Mouse (Mus musculus) limb, embryonic 15.5 days (tissue): ENCODE results near the gene Col4a2. TPM values are rescaled to one million over a fixed set of nuclear protein-coding genes. Genes with fewer than 3 reads are reported as not detected.

ENCODE experiments used
- ATAC-seq: fragments of 200-750 bp; cut with Nextera tagmentation; 2 replicates; pipeline ENCODE4 v1.8.0; 2017; ENCODE audit warnings: low read depth, moderate TSS enrichment; ENCODE audit not compliant: insufficient number of reproducible peaks, low FRiP score, low TSS enrichment
- H3K27ac ChIP-seq: fragments of 300-500 bp; sonication (generic); 2 replicates; pipeline ENCODE4 v1.5.1; 2015; ENCODE audit warnings: moderate library complexity, mild to moderate bottlenecking, inconsistent platforms
- H3K27me3 ChIP-seq: fragments of 300-500 bp; sonication (generic); 2 replicates; pipeline ENCODE4 v1.6.1; 2015; ENCODE audit warnings: inconsistent platforms
- H3K36me3 ChIP-seq: fragments of 300-500 bp; sonication (generic); 2 replicates; pipeline ENCODE4 v1.6.1; 2015; ENCODE audit warnings: inconsistent platforms
- H3K4me1 ChIP-seq: fragments of 300-500 bp; sonication (generic); 2 replicates; pipeline ENCODE4 v1.6.1; 2015; ENCODE audit warnings: inconsistent platforms
- H3K4me2 ChIP-seq: fragments of 300-500 bp; sonication (generic); 2 replicates; pipeline ENCODE4 v1.6.1; 2015; ENCODE audit warnings: mild to moderate bottlenecking, inconsistent platforms
- H3K4me3 ChIP-seq: fragments of 300-500 bp; sonication (generic); 2 replicates; pipeline ENCODE4 v1.5.1; 2015; ENCODE audit warnings: mild to moderate bottlenecking, inconsistent platforms
- H3K9ac ChIP-seq: fragments of 300-500 bp; sonication (generic); 2 replicates; pipeline ENCODE4 v1.6.1; 2015; ENCODE audit warnings: inconsistent platforms
- H3K9me3 ChIP-seq: fragments of 300-500 bp; sonication (generic); 2 replicates; pipeline ENCODE4 v1.6.1; 2016; ENCODE audit warnings: inconsistent platforms
- WGBS: fragments of 180-500 bp; shearing (Covaris S2); methylation state at CpG from one replicate; pipeline ENCODE4 v1.1.7; 2015; 5-methylcytosine and 5-hydroxymethylcytosine counted together
- polyA plus RNA-seq: library from polyadenylated mRNA; unstranded; fragments of >200 nt; fragmentation: Nextera tagmentation; extraction: Ambion mirVana; gene quantifications from 2 replicates; pipeline ENCODE4 v1.2.1, GENCODE M21; 2015

The Col4a2 gene
- polyA plus RNA-seq, 1 experiment from 2014 or later: 77.4 TPM

DNA sequence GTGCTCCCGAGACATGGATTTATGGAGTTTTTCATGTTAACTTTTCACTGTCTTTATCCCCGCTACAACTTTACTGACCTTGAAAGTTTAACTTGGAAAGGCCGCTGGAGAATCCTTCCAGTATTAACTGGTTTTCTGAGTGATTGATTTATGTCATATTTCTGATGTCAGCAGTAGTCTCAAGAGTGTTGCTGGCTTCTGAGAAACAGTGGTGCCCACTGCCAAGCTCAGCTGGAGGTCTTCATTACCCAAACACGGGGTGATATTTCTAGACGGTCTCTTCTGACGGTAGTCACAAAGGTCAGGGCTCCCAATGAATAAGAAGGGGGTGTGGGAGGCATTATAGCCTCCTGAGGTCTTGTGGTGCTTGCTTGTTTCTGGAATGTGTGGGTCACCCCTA, 21.1 kb downstream of the Col4a2 start:
- Histone ChIP-seq H3K36me3 (no peaks in the 10 kb centered on the region), H3K4me3 (no peak overlapping the region), H3K4me1 (0 out of 2 replicates have a peak, but pooled peaks cover 5% of the 10 kb centered on the region), H3K9ac (no peak overlapping the region), H3K27ac (no peak overlapping the region), H3K9me3 (no peaks in the 10 kb centered on the region), H3K27me3 (no peaks in the 10 kb centered on the region), H3K4me2 (no peak overlapping the region)
- no peak for ATAC-seq
- 78% methylated on average over 6 of the region's 6 CpGs for WGBS

DNA sequence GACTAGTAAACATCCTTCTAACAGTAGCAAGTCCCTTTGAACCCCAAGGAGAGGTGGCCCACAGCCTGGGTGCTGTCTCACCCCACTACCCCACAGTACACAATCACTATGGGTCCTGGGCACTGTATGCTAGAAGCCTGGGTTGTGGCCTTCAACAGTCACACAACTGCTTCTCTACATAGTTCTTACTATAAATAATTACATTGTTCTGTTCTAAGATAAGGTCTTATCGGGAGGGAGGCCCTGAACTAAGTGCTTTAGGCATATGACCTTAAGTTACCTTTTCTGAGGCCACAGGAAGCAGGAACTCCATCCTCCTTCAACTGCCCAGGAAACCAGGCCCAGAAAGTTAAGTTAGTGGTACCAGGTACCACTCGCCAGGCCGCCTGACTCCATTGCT, 21.9 kb downstream of the Col4a2 start:
- Histone ChIP-seq H3K27me3 (no peaks in the 10 kb centered on the region), H3K4me3 (no peak overlapping the region), H3K4me2 (no peak overlapping the region), H3K4me1 (0 out of 2 replicates have a peak, but pooled peaks cover 5% of the 10 kb centered on the region), H3K36me3 (no peaks in the 10 kb centered on the region), H3K9me3 (no peaks in the 10 kb centered on the region), H3K9ac (no peak overlapping the region), H3K27ac (no peak overlapping the region)
- 81% methylated on average over 3 of the region's 3 CpGs for WGBS
- no peak for ATAC-seq

DNA sequence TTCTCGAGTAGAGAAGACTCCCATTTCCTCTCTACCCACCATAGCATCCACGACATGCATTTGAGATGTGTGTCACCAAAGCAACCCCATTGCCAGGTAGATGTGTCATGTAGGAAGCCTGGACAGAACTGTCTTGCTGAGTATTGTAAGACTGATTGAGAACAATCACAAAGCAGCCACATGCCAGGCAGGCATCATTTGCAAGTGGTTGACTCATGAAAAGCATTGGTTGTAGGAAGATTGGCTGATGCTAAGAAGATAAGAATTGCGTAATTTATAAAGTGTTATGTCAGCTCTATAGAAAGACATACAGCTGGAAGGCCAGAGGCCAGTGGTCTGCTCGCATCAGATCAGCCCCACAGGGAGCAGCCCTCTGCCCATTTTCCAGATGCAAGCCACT, 22.6 kb downstream of the Col4a2 start:
- ATAC-seq: no peak
- H3K36me3 ChIP-seq: no peaks in the 10 kb centered on the region
- H3K4me1 ChIP-seq: 0 out of 2 replicates have a peak, but pooled peaks cover 5% of the 10 kb centered on the region

DNA sequence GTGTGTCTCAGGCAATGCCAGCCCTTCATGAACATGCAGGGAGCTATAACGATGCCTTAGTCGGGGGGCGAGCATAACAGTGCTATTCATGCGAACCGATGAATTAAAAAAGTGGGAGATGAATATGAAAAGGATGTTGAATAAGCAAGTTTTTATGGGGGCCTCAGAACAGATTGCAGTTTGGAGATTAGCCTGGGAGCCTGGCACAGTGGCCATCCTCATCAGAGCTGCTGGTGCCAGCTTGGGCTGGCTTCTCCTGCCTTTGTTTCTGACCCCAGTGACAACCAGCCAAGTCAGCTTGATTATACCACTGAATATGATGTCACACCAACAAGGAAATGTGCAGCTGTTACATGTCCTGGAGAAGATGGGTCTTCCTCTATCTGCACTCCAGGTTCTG, 23.7 kb downstream of the Col4a2 start:
- Histone ChIP-seq H3K27ac (no peak overlapping the region), H3K27me3 (no peaks in the 10 kb centered on the region), H3K9me3 (no peaks in the 10 kb centered on the region), H3K4me3 (no peak overlapping the region), H3K9ac (no peak overlapping the region), H3K4me1 (0 out of 2 replicates have a peak, but pooled peaks cover 8% of the 10 kb centered on the region), H3K36me3 (no peaks in the 10 kb centered on the region), H3K4me2 (no peak overlapping the region)
- 72% methylated on average over 5 of the region's 5 CpGs for WGBS
- ATAC-seq: no peak

More for the DNA sequence above, 22.6 kb downstream of the Col4a2 start:
- 85% methylated on average over 4 of the region's 4 CpGs for WGBS
- Histone ChIP-seq H3K27ac (no peak overlapping the region), H3K9ac (no peak overlapping the region), H3K9me3 (no peaks in the 10 kb centered on the region), H3K27me3 (no peaks in the 10 kb centered on the region), H3K4me2 (no peak overlapping the region), H3K4me3 (no peak overlapping the region)

DNA sequence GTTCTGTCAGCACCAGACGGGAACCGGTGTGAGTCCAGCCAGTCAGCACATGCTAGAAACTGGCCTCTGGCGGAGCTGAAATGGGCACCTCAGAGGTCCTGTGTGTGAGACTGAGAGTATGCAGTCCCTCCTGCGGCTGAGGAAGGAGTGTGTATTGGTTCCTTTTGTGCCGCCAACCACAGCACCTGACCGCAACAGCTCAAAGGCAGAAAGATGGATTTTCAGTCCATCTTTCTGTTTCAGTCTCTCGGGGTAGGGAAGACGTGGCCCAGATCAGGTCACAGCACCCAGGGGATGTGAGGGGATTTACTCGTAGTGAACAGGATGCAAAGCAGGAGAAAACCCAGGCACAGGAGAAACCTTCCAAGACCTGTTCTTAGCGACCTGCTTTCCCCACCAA, 25.0 kb downstream of the Col4a2 start:
- H3K9ac ChIP-seq: no peak overlapping the region
- ATAC-seq: no peak

DNA sequence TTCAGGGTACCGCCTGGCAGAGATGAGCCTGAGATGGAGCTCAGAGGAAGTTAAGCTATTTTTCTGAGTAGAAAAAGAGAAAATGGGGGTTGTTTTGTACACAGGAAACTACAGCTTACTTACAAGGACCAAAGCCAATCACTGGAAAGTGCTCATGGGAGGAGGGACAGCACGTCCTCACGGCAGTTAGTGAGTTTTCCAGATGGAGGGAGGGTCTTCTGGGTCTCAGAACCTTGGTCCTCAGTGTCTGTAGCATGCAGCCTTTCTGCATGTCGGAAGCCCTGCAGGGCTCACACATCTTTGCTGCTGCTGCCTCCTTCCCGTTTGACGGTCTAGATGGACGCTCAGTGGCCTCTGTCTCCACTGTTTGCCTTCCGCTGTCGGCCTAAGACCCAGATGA, 25.9 kb downstream of the Col4a2 start:
- Histone ChIP-seq H3K4me1 (peaks cover 18% of the 10 kb centered on the region), H3K27ac (no peak overlapping the region), H3K4me3 (no peak overlapping the region), H3K27me3 (no peaks in the 10 kb centered on the region), H3K9me3 (no peaks in the 10 kb centered on the region), H3K4me2 (no peak overlapping the region), H3K36me3 (no peaks in the 10 kb centered on the region), H3K9ac (no peak overlapping the region)
- WGBS: 87% methylated on average over 9 of the region's 9 CpGs
- no peak for ATAC-seq

More for the DNA sequence above, 25.0 kb downstream of the Col4a2 start:
- Histone ChIP-seq H3K4me1 (peaks cover 10% of the 10 kb centered on the region), H3K4me3 (no peak overlapping the region), H3K36me3 (no peaks in the 10 kb centered on the region), H3K9me3 (no peaks in the 10 kb centered on the region), H3K4me2 (no peak overlapping the region), H3K27me3 (no peaks in the 10 kb centered on the region), H3K27ac (no peak overlapping the region)
- 81% methylated on average over 10 of the region's 10 CpGs for WGBS

DNA sequence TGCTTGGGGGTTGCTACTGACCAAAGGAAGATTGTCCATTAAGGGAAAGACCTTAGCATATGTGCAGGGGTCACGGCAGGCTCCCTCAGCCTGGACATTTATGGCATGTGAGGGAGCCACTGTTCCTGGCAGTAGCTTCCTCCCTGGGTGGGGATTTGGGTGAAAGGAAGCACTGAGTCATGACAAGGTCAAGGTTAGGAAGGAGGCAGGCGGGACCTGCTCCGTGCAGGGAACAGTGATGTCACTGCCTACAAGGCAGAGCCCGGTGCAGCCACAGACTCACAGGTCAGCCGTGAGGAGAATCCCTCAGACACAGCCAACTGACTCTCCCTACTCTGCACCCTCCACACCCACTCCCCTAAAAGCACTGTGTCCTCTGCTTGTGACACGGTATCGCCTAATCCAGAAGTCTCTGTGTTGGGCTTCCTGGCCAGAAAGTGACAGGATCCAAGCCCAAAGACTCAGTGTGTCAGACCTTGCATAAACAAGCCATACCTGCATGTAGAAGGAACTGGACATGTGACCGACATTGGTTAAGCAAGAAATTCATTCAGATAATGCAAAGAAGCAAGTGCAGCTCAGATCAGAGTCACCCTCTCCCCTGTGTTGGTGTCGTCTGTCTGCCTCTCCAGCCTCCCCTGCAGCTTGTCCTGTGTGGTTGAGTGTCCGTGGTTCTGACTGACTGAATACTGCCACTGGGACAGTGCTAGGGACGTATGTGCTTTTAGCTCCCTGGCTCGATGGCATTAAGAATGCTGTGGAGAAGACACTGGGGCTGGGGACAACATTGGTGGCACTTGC, 27.9 kb downstream of the Col4a2 start:
- peak; percentile 17; the same call in 1 of the 2 replicates for ATAC-seq
- Histone ChIP-seq H3K4me1 (peaks cover 24% of the 10 kb centered on the region), H3K36me3 (no peaks in the 10 kb centered on the region), H3K4me3 (no peak overlapping the region), H3K9ac (no peak overlapping the region), H3K4me2 (no peak overlapping the region), H3K27ac (no peak overlapping the region; the same call in 1 of the 2 replicates), H3K27me3 (no peaks in the 10 kb centered on the region), H3K9me3 (no peaks in the 10 kb centered on the region)
- 64% methylated on average over 12 of the region's 12 CpGs for WGBS

DNA sequence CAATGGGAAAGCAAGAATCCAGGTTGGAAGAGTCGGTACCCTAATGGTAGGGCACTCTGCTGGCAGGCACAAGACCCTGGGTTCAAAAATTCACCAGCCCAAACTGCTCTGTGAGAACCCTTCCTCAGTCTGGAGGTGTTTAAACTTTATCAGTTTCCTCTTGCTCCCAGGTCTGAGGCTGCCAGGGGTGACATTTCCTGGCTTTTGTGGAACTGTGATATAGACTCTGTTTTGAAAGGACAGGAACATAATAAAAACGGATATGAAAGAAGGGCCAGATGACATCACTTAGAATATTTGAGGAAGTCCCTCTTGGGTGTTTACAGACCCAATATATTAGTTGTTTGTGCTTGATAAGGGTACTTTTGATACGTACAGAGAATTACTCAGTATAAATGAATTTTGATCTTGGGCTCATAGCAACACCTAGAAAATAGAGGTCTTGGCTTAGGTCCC, 28.5 kb downstream of the Col4a2 start:
- ATAC-seq: no peak
- no peak overlapping the region for H3K9ac ChIP-seq

DNA sequence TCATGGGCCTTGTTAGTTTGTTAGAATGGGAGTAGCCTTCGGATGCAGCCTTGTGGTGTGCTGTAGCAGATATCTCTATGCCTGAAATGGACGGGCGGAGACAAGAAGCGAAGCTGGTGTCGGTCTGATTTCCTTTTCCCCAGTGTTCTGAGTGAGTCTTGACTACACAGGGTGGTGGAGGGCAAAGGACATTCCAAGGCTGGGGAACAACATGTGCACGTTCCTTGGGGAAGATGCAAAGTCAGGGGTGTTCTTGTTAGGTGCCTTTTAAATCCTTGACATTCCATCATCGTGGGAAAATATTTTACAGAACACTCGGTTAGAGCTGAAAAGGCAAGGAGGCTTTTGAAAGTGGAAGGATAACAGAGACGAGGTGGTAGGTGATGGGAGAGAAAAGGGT, 31.9 kb downstream of the Col4a2 start:
- no peaks in the 10 kb centered on the region for H3K9me3 ChIP-seq
- WGBS: 72% methylated on average over 9 of the region's 9 CpGs
- H3K4me2 ChIP-seq: no peak overlapping the region
- no peak for ATAC-seq
- H3K27ac ChIP-seq: no peak overlapping the region
- peaks cover 44% of the 10 kb centered on the region for H3K4me1 ChIP-seq
- no peak overlapping the region for H3K9ac ChIP-seq
- no peak overlapping the region for H3K4me3 ChIP-seq
- no peaks in the 10 kb centered on the region for H3K36me3 ChIP-seq
- H3K27me3 ChIP-seq: no peaks in the 10 kb centered on the region

More for the DNA sequence above, 28.5 kb downstream of the Col4a2 start:
- Histone ChIP-seq H3K27ac (no peak overlapping the region; the same call in 1 of the 2 replicates), H3K4me1 (peaks cover 24% of the 10 kb centered on the region), H3K9me3 (no peaks in the 10 kb centered on the region), H3K4me3 (no peak overlapping the region), H3K36me3 (no peaks in the 10 kb centered on the region), H3K4me2 (no peak overlapping the region), H3K27me3 (no peaks in the 10 kb centered on the region)
- WGBS: 68% methylated on average over 3 of the region's 3 CpGs

DNA sequence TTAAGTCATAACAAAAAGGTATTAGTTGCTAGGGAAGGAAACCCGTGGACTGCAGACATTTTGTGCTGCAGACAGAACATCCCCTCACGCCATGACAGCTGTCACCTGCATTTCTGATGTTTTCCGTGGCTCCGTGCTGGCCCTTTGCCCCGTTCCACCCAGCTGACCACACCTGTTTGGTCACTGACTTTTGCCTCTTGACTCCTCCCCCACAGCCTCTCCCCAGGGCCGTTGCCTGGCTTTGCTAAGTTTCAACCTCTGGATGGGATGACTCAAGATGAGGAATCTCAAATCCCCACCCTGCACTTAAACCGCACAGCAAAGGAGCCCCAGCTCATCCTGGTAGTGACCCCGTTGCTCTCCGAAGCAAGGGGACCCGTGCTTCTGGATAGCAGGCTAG, 33.6 kb downstream of the Col4a2 start:
- no peaks in the 10 kb centered on the region for H3K36me3 ChIP-seq
- H3K9ac ChIP-seq: no peak overlapping the region
- H3K9me3 ChIP-seq: no peaks in the 10 kb centered on the region
- no peak overlapping the region for H3K4me2 ChIP-seq
- H3K4me1 ChIP-seq: peaks cover 43% of the 10 kb centered on the region
- 74% methylated on average over 10 of the region's 10 CpGs for WGBS
- ATAC-seq: no peak
- no peaks in the 10 kb centered on the region for H3K27me3 ChIP-seq
- no peak overlapping the region for H3K4me3 ChIP-seq
- H3K27ac ChIP-seq: no peak overlapping the region

DNA sequence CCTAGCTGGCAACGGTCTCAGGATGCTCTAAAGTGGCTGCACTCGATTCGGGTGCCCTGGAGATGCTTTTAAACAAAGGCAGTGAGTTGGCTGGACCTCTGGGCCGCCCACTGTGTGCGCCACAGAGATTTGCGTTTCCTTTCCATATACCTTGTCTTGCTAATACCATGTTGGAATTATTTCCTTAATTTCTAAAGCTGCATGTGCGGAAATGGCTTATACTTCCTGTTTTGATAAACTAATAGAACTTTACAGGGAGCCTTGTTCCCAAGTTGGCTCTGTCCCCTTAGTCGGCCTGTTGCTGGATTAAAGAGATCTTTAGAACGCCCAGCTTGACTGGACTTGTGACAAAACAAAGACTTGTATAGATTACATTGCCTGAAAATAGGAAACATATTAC, 35.1 kb downstream of the Col4a2 start:
- WGBS: 69% methylated on average over 9 of the region's 9 CpGs
- no peak overlapping the region for H3K4me2 ChIP-seq
- H3K27me3 ChIP-seq: no peaks in the 10 kb centered on the region
- no peak overlapping the region for H3K4me3 ChIP-seq
- no peaks in the 10 kb centered on the region for H3K36me3 ChIP-seq
- H3K9me3 ChIP-seq: no peaks in the 10 kb centered on the region
- peak overlapping the region; percentile 43; the same call in 1 of the 2 replicates for H3K27ac ChIP-seq
- no peak overlapping the region for H3K9ac ChIP-seq
- ATAC-seq: no peak
- H3K4me1 ChIP-seq: peaks cover 50% of the 10 kb centered on the region

DNA sequence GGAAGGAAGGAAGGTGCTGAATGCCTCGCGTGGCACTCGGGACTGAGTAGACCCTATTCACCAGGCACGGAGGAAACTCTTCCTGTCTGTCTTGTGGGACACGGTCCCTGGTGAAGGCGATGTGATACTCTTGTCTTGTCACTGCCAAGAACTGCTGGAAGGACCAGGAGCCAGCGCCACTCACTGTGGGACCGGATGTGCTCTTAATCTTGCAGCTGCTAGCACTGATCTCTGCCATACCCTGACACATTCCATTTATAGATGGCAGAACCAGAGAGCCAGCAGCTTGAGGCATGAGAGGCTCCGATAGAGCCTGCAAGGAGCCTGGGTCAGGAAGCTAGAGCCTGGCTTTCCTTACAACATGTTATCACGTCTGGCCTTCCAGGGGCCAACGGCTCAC, 36.0 kb downstream of the Col4a2 start:
- Histone ChIP-seq H3K4me3 (no peak overlapping the region), H3K36me3 (no peaks in the 10 kb centered on the region), H3K4me1 (peaks cover 42% of the 10 kb centered on the region), H3K9ac (no peak overlapping the region), H3K4me2 (no peak overlapping the region), H3K27me3 (no peaks in the 10 kb centered on the region), H3K27ac (no peak overlapping the region), H3K9me3 (no peaks in the 10 kb centered on the region)
- peak; percentile 76 for ATAC-seq
- 79% methylated on average over 11 of the region's 11 CpGs for WGBS
